Mouse (Mus musculus): Measurements from ENCODE around the gene 1700016C15Rik. TPM values are rescaled to one million over a fixed set of nuclear protein-coding genes. Genes with fewer than 3 reads are reported as not detected.

Gene 1700016C15Rik
- polyA plus RNA-seq, 1 experiment = not detected

DNA sequence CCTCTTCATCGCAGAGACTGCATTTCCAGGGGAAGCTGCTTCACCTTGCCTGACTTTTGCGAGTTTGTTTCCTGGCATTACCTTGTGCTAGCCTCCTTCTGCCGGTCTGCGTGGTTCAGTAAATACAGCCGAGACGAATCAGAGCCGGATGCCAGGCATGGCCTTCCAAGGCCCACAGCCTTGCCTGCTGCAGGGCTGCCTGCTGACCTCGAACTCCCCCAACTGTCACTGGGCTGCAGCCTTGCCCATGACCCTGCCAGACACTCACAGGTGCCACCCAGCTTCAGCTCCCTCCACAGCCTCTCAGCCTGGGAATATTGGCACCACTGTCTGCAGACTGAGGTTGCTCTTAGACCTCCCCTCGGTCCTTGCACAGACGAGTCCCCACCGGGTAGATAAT, 37.1 kb upstream of the 1700016C15Rik start:
- DNase-seq = no peak
- Histone ChIP-seq H3K36me3 (ENCODE audit: control insufficient read depth, insufficient read depth, low read length) (no peaks in the 10 kb centered on the region), H3K27ac (ENCODE audit: control insufficient read depth, insufficient read depth, low read length) (no peak overlapping the region), H3K4me3 (ENCODE audit: control insufficient read depth, insufficient read depth, low read length) (no peak overlapping the region), H3K4me1 (replicated peaks; ENCODE audit: control insufficient read depth, insufficient read depth, low read length) (no peaks in the 10 kb centered on the region), H3K27me3 (ENCODE audit: control insufficient read depth, insufficient read depth, low read length) (no peaks in the 10 kb centered on the region)
- no peak for TF ChIP-seq CTCF (IDR thresholded peaks at IDR 0.05; ENCODE audit: borderline replicate concordance, control insufficient read depth, extremely low read depth, insufficient read depth, low read length, poor library complexity)
- TF ChIP-seq POLR2A (IDR thresholded peaks at IDR 0.05; ENCODE audit: control insufficient read depth, extremely low read depth, insufficient read depth, low read length, poor library complexity) = no peak
- 85% methylated on average over 11 of the region's 11 CpGs for WGBS

DNA sequence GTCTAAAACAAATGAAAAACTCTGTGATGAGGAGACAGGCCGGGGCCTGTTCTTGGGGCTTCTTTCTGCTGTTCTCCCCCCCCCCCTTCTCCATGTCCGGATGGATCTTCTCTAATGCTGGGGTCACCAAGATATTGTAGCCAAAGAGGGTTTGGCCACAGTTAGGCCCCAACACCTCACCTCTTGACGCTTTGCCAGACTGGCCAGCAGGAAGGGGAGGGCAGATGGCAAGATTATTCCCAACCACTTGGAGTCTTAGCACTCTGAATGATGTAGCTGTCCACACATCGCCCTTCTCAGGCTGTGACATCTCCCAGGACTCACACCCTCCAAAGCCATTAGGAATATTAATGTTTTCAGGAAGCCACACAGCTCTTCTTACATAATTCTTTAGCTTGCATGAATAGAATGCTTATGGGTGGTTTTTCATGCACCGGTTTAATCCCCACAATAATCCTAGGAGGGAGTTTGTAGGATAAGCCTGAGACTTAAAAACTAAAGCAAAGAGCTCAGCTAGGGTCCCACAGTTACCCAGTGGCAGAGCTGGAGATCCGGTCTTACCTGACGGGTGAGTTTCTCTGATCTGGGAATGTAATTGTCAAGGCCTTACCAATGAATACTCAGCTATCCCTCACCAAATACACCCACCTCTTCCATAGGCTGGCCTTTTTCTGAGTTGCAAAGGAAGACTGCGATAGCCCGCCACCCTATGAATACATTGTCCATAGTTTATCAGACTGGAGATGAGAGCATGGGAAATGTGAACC, 35.9 kb upstream of the 1700016C15Rik start:
- no peak for TF ChIP-seq CTCF (IDR thresholded peaks at IDR 0.05; ENCODE audit: borderline replicate concordance, control insufficient read depth, extremely low read depth, insufficient read depth, low read length, poor library complexity)
- no peak for TF ChIP-seq POLR2A (IDR thresholded peaks at IDR 0.05; ENCODE audit: control insufficient read depth, extremely low read depth, insufficient read depth, low read length, poor library complexity)
- Histone ChIP-seq H3K36me3 (ENCODE audit: control insufficient read depth, insufficient read depth, low read length) (no peaks in the 10 kb centered on the region), H3K4me3 (ENCODE audit: control insufficient read depth, insufficient read depth, low read length) (no peak overlapping the region), H3K27me3 (ENCODE audit: control insufficient read depth, insufficient read depth, low read length) (no peaks in the 10 kb centered on the region), H3K4me1 (replicated peaks; ENCODE audit: control insufficient read depth, insufficient read depth, low read length) (no peaks in the 10 kb centered on the region), H3K27ac (ENCODE audit: control insufficient read depth, insufficient read depth, low read length) (no peak overlapping the region)
- 93% methylated on average over 9 of the region's 9 CpGs for WGBS
- no peak for DNase-seq

DNA sequence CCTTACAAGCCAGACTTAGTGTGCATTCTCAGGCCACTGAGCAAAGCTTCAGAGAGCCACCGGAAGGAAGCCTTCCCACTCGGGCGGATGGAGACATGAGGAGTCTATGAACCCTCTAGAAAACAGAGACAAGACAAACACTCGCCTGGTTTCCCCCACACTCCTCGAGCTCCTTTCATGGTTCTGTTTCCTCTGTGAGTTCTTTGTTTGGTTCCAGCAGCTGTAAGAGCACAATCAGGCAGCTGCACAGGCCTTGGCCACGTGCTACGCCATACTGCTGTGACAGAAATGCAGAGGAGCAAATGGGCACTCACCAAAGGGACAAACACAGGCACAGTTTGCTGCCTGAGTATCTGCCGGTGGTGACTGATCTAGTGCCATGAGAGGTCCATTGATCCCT, 29.1 kb upstream of the 1700016C15Rik start:
- H3K4me1 ChIP-seq (replicated peaks; ENCODE audit: control insufficient read depth, insufficient read depth, low read length) = peaks cover 13% of the 10 kb centered on the region
- H3K4me3 ChIP-seq (ENCODE audit: control insufficient read depth, insufficient read depth, low read length) = no peak overlapping the region
- peak overlapping the region; percentile 84 for H3K27ac ChIP-seq (ENCODE audit: control insufficient read depth, insufficient read depth, low read length)
- no peak for TF ChIP-seq CTCF (IDR thresholded peaks at IDR 0.05; ENCODE audit: borderline replicate concordance, control insufficient read depth, extremely low read depth, insufficient read depth, low read length, poor library complexity)
- no peaks in the 10 kb centered on the region for H3K36me3 ChIP-seq (ENCODE audit: control insufficient read depth, insufficient read depth, low read length)
- WGBS = 45% methylated on average over 8 of the region's 8 CpGs
- H3K27me3 ChIP-seq (ENCODE audit: control insufficient read depth, insufficient read depth, low read length) = no peaks in the 10 kb centered on the region
- DNase-seq = peak; percentile 16

DNA sequence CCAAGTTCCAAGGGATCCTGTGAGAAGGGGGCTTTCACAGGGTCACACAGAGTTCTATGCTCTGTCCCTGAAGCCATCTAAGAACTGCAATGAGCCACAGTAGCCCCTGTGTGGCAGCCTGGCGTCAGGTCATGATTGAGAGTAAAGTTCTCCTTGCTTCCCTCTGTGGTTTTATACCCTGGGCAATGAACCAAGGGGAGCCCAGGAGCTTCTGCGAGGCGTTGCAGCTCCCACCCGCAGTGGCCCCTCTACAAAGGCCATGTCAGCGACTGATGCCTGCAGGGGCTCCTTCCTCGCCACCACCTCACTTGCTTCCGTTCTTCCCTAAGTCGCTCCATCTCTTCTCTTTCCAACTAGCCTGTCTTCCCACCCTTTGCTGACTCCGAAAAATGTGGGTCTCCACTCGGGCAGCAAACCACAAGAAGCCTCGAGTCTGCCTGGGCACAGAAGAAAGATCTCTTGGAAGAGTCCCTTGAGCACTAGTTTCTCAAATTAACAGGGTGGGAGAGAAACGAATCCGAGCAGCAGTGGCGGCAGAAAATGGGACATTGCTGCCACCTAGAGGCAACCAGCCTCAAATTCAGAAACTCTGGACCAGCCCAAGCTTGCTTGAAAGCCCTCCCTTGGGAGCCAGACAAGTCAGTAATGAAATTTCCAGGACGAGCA, 27.0 kb upstream of the 1700016C15Rik start:
- peak; percentile 74 for DNase-seq
- Histone ChIP-seq H3K27ac (ENCODE audit: control insufficient read depth, insufficient read depth, low read length) (peak overlapping the region; percentile 18; the same call in 1 of the 2 replicates), H3K4me3 (ENCODE audit: control insufficient read depth, insufficient read depth, low read length) (peak overlapping the region; percentile 64), H3K36me3 (ENCODE audit: control insufficient read depth, insufficient read depth, low read length) (no peaks in the 10 kb centered on the region), H3K27me3 (ENCODE audit: control insufficient read depth, insufficient read depth, low read length) (no peaks in the 10 kb centered on the region), H3K4me1 (replicated peaks; ENCODE audit: control insufficient read depth, insufficient read depth, low read length) (peaks cover 13% of the 10 kb centered on the region)
- 1% methylated on average over 15 of the region's 15 CpGs for WGBS
- TF ChIP-seq POLR2A (IDR thresholded peaks at IDR 0.05; ENCODE audit: control insufficient read depth, extremely low read depth, insufficient read depth, low read length, poor library complexity) (0 out of 2 replicates have a peak, but pooled peaks have one; percentile 21), CTCF (IDR thresholded peaks at IDR 0.05; ENCODE audit: borderline replicate concordance, control insufficient read depth, extremely low read depth, insufficient read depth, low read length, poor library complexity) (peak; percentile 64; the same call in 1 of the 2 replicates)

DNA sequence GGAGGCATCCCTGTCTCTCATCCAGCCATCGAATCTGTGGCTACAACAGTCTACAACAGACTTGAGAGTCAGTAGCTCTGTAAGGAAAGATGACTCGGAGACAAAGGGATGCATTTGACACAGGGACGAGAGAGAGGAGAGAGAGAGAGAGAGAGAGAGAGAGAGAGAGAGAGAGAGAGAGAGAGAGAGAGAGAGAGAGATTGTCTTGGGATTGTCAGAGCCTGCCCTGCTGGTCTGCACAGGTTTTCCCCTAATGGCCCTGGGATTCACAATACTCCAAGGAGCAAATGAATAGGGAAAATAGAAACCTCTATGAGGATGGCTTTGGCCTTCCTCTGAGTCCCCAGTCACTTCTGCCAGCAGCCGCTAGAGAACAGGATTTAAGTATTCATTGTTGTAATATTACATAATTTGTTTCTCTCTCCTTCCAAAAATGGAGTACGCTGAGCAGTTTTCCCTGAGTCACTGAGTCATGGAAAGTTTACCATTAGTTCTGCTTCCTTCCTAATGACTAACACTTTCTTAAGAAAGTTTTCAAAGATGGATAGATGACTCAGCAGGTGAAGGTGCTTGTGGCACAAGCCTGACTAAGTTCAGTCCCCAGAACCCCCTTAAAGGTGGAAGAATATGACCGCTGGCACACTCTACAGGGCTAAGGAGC, 26.3 kb upstream of the 1700016C15Rik start:
- Histone ChIP-seq H3K36me3 (ENCODE audit: control insufficient read depth, insufficient read depth, low read length) (no peaks in the 10 kb centered on the region), H3K4me1 (replicated peaks; ENCODE audit: control insufficient read depth, insufficient read depth, low read length) (peaks cover 13% of the 10 kb centered on the region), H3K4me3 (ENCODE audit: control insufficient read depth, insufficient read depth, low read length) (no peak overlapping the region), H3K27me3 (ENCODE audit: control insufficient read depth, insufficient read depth, low read length) (no peaks in the 10 kb centered on the region), H3K27ac (ENCODE audit: control insufficient read depth, insufficient read depth, low read length) (no peak overlapping the region)
- WGBS = 57% methylated on average over 6 of the region's 6 CpGs
- no peak for TF ChIP-seq CTCF (IDR thresholded peaks at IDR 0.05; ENCODE audit: borderline replicate concordance, control insufficient read depth, extremely low read depth, insufficient read depth, low read length, poor library complexity)
- no peak for TF ChIP-seq POLR2A (IDR thresholded peaks at IDR 0.05; ENCODE audit: control insufficient read depth, extremely low read depth, insufficient read depth, low read length, poor library complexity)
- DNase-seq = no peak

DNA sequence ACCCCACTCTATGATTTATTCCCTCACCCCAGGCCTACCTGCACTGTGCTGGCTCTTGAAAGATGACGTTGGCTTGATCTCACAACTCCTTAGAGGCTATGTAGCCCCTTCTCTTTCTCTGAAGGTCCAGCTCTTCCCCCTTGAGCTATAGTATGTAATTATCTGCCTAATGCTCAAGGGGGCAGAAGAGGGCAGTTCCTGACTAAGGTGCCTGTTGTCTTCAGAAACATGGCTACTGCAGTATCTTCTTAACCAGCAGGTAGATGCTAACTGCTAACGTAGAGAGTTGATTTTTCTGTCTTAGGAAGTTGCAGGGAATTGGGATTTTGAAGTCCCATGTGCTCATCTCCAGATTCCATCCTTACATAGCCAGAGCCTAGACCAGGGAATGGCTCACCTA, 24.4 kb upstream of the 1700016C15Rik start:
- WGBS = 67% methylated on average over 2 of the region's 2 CpGs
- DNase-seq = peak; percentile 12
- Histone ChIP-seq H3K4me1 (replicated peaks; ENCODE audit: control insufficient read depth, insufficient read depth, low read length) (peaks cover 13% of the 10 kb centered on the region), H3K4me3 (ENCODE audit: control insufficient read depth, insufficient read depth, low read length) (no peak overlapping the region), H3K27ac (ENCODE audit: control insufficient read depth, insufficient read depth, low read length) (no peak overlapping the region), H3K36me3 (ENCODE audit: control insufficient read depth, insufficient read depth, low read length) (no peaks in the 10 kb centered on the region), H3K27me3 (ENCODE audit: control insufficient read depth, insufficient read depth, low read length) (no peaks in the 10 kb centered on the region)
- TF ChIP-seq POLR2A (IDR thresholded peaks at IDR 0.05; ENCODE audit: control insufficient read depth, extremely low read depth, insufficient read depth, low read length, poor library complexity) (no peak), CTCF (IDR thresholded peaks at IDR 0.05; ENCODE audit: borderline replicate concordance, control insufficient read depth, extremely low read depth, insufficient read depth, low read length, poor library complexity) (no peak)
